Mouse (Mus musculus): ENCODE data around the gene Celsr3. TPM values are rescaled to one million over a fixed set of nuclear protein-coding genes. Genes with fewer than 3 reads are reported as not detected.

Celsr3 gene
- under 1 TPM in 1 of 2 experiments, not detected in 1; 0.06 TPM for total RNA-seq (2023)

GRCm38 (mm10) chr9:108825820-108826699, at the start of gene Celsr3:
TSS of gene Celsr3 (plus strand) at chr9:108826320.

DNA sequence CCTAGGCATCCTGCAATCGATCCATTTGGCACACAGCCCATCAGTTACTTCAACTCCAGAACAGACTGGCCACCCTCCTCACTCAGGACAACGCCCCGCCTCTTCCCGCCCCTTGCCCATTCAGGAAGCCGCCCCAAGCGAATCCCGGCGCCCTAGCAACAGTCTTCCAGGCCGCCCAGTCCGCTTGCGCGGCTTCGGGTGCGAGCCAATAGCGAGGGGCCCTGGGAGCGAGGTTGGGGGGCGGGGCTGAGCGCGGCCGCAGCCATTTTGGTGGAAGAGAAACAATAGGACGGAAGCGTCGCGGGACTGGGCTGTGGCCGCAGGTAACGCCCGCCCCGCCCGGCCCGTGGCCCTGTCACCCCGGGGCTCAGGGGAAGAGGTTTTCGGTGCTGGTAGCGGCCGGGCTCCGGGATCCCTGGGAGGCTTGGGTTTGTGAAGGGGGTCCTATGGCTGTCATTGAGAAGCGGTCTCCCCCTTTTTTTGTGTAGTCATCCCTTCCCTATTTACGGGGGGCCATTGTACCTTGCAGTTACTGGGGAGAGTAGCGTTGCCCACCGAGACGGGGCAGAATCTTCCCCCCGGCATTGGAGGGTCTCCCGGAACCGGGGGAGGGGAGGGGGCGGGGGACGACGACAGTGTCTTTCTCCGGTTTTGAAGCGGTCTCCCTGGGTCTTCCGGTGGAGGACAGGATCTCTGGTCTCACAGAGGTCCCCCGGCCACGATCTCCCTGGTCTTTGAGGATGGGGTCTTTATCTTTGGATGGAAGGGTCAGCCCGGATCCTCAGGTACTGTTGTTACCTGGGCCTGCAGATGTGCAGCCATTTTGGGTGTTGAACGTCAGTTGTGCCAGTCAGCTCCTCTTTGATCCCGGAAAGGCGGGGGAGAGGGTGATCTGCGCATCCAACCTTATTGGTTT, 42.3 kb upstream of the Celsr3 start, which contains the start of gene Ip6k2:
Gene Ip6k2, plus strand, starts transcription at position 249 of the 916 bp plus-strand sequence.

DNA sequence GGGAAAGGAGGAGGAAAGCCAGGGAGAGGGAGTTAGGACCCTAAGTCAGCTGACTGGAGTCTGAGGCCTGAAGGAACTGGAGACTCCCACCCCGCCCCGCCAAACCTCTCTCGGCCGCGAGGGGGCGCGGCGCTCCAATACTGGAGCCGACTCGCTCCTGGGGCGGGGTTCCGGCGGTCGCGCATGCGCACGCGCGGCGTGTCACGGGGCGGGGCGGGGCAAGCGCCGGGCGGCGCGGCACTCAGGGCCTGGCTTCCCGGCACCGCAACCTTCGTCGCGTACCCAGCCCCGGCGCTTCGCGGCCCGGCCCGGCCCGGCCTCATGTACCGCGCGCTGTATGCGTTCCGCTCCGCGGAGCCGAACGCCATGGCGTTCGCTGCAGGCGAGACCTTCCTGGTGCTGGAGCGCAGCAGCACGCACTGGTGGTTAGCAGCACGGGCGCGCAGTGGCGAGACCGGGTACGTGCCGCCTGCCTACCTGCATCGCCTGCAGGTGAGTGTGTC, 17.9 kb upstream of the Celsr3 start, which contains the start of gene Nckipsd:
Gene Nckipsd, plus strand, starts transcription at position 206 of the 503 bp plus-strand sequence.

DNA sequence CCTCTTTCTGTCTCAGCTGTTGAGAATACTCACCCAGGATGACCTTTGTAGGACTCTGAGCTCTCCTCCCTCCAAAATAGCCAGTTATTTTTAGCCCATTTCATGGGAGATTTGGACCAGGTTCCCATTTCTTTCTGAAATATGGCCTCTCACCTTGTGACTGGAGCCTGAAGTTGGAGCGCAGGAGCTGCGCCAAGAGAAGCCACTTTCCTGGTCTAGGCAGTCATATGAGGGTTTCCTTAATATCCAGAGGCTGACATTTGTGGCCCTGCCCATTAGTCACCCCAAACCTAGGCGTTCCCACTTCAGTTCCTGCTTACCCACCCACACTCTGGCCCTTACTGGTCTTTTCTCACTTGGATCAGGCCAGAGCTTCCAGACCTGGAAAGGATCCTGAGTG, 26.9 kb downstream of the Celsr3 start, which contains the start of gene Slc26a6:
Gene Slc26a6, plus strand, starts transcription at position 308 of the 400 bp plus-strand sequence.

Other genes starting within 250 kb of the Celsr3 start
- gene Wdr6, start 247.6 kb upstream of the Celsr3 start, total RNA-seq (2023), result 10 to 100 TPM; 30.1 to 33.2 TPM
- 10 to 100 TPM; 10.0 to 10.5 TPM for gene P4htm, start 228.7 kb upstream of the Celsr3 start, total RNA-seq (2023)
- gene Arih2, start 176.9 kb upstream of the Celsr3 start, total RNA-seq (2023), result 100 to 1,000 TPM; 128 TPM
- 10 to 100 TPM; 19.4 to 24.9 TPM for gene Slc25a20, start 164.2 kb upstream of the Celsr3 start, total RNA-seq (2023)
- gene Prkar2a, start 137.0 kb upstream of the Celsr3 start, total RNA-seq (2023), result 10 to 100 TPM; 12.4 to 14.4 TPM
- 10 to 100 TPM; 72.5 to 85.3 TPM for gene Ip6k2, start 42.5 kb upstream of the Celsr3 start, total RNA-seq (2023)
- 10 to 100 TPM; 12.6 to 12.7 TPM for gene Nckipsd, start 18.0 kb upstream of the Celsr3 start, total RNA-seq (2023)
- 10 to 100 TPM; 20.2 to 20.6 TPM for gene Slc26a6, start 27.0 kb downstream of the Celsr3 start, total RNA-seq (2023)
- gene Tmem89, start 88.3 kb downstream of the Celsr3 start, total RNA-seq (2023), result 1 to 10 TPM; 1.7 to 2.2 TPM
- gene Uqcrc1, start 110.3 kb downstream of the Celsr3 start, total RNA-seq (2023), result 100 to 1,000 TPM; 179 to 187 TPM
- gene Col7a1, start 127.3 kb downstream of the Celsr3 start, total RNA-seq (2023), result 1 to 10 TPM; 3.8 to 5.5 TPM
- gene Ucn2, start 159.7 kb downstream of the Celsr3 start, total RNA-seq (2023), result not detected
- gene Pfkfb4, start 165.5 kb downstream of the Celsr3 start, total RNA-seq (2023), result 10 to 100 TPM; 14.0 to 15.2 TPM
- 1,000 to 10,000 TPM; 2,642 to 2,894 TPM for gene Shisa5, start 212.2 kb downstream of the Celsr3 start, total RNA-seq (2023)
- 10 to 100 TPM; 15.0 to 18.6 TPM for gene Trex1, start 233.4 kb downstream of the Celsr3 start, total RNA-seq (2023)
- 10 to 100 TPM; 37.6 to 38.0 TPM for gene Atrip, start 247.8 kb downstream of the Celsr3 start, total RNA-seq (2023)